Mouse (Mus musculus): ENCODE measurements at regions not wholly inside any gene's neighbourhood (a gene's known extent, or its start where the extent isn't known, plus 50 kb on each side); places are given as distances from the start of the nearest gene placed in this dataset.

DNA sequence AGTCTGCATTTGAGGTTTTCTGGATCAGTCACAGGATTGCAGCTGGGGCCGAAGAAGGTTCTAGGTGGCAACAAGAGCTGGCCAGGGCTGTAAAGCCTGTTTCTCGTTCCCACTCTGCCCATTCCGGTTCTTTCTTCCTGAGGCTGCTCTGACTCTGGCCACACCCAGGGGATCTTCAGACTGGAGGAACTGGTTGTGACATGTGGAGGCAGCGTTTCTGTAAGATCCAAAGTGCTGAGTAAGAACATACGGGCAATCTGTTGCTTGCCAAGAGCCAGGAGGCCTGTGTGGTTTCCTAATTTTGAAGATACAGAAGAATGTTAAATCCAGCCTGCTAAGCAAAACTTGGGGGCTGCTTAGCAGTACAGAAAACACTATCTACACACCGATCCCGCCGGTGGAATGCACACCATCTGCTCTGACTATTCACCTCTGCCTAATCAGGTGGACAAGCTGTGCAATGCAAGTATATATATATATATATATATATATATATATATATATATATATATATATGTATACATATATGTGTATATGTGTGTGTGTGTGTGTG is 99.3 kb upstream of the Bmp2k start:
- in situ Hi-C loops (cut with MboI, MseI), result no loop called here

DNA sequence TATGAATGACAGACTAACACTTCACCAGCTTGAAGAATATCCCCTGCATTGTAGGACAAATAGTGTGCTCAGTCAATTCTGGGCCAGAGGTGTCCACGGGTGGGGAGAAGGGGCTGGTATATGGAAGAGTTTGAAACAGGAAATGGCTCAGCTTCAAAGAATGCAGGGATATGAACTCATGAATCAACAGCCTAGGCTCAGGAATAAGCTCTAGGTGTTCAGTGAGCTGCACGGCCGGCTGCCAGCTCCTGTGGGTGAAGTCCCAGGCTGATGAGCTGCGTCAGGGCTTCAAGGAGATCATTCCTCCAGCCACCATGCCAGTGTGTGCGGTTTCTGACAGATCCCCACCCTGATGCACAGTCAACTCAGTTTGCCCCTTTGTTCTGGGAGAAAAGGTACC is 98.8 kb upstream of the Bmp2k start:
- in situ Hi-C loops (cut with MboI, MseI), result no loop called here

DNA sequence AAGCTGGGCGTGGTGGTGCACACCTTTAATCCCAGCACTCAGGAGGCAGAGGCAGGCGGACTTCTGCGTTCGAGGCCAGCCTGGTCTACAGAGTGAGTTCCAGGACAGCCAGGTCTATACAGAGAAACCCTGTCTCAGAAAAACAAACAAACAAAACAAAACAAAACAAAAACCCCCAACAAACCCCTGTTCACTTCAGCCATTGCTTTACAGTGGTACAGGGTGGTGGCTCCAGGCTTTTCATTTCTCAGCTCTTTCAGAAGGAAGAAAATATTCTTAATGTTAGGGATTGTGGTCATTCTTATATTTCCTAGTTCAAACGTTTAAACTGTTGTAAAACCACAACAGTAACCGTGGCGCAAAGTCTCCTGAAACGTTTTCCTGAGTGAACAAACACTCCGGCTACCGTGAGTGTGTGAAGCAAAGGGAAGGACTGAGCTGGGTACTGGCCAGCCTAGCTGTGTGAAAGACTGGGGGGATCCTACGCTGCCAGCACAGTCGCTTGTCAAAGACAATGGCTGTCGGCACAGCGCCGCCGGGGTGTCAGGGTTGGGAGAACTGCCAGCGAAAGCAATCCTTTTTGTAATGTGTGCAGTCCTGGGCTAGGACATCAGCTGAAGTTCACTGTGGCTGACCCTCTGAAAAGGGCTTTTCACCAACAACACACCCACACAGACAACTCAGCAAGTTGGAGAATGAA is 91.8 kb upstream of the Bmp2k start:
- in situ Hi-C loops (cut with MboI, MseI), result loop anchor here in 1 of 2 experiments (5.0 kb wide), 1 partner anchor 97 kb away; no protein-coding TSS in a partner anchor

DNA sequence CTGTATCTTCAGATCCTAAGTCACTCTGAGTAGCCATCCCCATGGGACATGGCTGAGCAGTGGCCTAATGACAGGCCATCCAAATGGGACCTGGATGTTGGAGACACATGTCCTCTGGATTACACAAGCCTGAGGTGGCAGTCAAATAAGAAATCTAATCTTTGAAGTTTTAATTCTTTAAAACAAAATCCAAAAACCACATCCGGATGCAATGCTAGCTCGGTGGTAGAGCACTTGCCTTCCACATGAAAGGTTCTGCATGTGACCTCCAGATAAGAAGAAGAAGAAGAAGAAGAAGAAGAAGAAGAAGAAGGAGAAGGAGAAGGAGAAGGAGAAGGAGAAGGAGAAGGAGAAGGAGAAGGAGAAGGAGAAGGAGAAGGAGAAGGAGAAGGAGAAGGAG is 89.1 kb upstream of the Bmp2k start:
- in situ Hi-C loops (cut with MboI, MseI), result loop anchor here in 1 of 2 experiments (5.0 kb wide), 1 partner anchor 94 kb away; no protein-coding TSS in a partner anchor

DNA sequence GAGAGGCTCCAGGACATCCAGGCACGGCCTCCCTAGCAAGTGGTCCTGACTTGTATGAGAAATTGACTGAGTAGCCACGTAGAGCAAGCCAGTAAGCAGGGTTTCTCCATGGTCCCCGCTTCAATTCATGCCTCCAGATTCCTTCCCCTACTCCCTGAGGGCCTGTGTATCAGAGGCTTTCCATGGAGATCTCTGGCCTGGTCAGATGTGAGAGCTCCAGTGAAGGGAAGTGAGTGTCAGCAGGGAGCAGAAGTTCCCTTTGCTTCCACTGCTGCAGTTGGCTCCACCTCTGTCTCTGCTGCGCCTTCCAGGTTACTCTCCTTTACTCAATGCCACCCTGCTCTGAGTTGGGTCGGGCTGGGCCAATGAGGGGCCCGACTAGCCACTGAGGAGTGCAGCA is 88.3 kb upstream of the Bmp2k start:
- in situ Hi-C loops (cut with MboI, MseI), result loop anchor here in 1 of 2 experiments (5.0 kb wide), 1 partner anchor 93 kb away; no protein-coding TSS in a partner anchor

DNA sequence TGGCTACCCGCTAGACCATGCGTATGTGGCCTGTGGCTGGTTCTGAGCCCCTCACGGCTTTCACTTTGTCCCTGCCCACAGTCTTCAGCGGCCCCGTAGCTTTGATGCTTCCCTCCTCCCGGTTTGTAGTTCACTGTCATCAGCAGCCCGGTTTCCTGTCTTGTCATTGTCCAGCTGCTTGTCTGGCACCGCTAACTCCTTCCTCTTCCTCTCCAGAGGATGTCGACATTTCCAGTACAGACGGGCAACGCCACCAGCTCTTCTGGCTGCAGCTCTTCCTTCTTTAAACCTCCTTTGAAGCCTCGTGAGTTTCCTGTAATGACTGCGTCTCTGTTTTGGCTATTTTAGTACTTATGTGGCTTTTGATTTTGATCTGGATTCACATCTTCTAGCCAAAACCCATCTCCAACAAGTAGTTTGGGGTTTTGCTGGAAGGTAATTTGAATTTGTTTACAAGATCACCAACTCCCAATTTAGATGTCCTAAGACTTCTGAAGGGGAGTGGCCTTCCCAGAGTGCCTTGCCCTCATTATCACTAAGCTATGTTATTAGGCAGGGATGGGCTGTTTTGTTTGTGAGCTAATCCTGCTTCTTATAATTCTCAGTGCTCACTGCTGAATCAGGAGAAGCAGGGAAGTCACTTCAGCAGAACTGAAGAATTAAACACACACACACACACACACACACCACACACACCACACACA is 85.8 kb upstream of the Bmp2k start:
- in situ Hi-C loops (cut with MboI, MseI), result loop anchor here (5.0 to 10.0 kb wide), 3 partner anchors 34 to 57 kb away; no protein-coding TSS in a partner anchor

DNA sequence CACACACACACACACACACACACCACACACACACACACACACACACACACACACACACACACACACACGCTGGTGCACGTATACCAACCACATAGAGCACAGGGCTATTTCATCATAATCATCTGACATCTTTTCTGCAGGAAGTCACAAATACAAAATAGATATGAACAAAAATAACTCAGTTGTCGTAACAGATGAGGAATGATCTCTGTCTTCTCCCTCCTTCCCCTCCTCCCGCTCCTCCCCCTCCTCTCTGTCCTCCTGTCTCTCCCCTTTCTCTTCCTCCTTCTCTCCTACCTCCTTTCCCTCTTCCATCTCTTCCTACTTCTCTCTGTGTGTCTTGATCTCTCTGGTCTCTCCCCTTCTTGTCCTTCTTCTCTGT is 85.2 kb upstream of the Bmp2k start:
- in situ Hi-C loops (cut with MboI, MseI), result loop anchor here (5.0 to 10.0 kb wide), 3 partner anchors 35 to 57 kb away; no protein-coding TSS in a partner anchor

DNA sequence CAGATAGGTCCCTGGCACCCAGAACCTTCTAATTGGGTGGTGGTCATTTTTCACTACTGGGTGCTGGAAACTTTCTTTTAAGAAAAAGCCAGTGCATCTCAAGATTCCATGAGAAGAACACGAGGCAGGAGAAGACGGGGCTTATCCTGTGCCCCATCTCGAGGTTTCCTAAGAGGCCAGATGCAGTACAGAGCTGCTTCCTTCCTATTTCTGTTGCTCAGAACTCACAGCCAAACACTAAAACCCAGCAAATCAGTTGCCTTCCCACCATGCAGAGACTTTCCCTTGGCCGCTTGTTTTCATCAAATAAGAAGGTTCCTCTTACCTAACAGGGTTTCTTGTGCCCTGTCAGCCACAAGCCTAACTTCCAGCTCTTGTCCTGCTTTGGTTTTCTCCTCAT is 84.7 kb upstream of the Bmp2k start:
- in situ Hi-C loops (cut with MboI, MseI), result loop anchor here (5.0 to 10.0 kb wide), 3 partner anchors 35 to 58 kb away; no protein-coding TSS in a partner anchor

DNA sequence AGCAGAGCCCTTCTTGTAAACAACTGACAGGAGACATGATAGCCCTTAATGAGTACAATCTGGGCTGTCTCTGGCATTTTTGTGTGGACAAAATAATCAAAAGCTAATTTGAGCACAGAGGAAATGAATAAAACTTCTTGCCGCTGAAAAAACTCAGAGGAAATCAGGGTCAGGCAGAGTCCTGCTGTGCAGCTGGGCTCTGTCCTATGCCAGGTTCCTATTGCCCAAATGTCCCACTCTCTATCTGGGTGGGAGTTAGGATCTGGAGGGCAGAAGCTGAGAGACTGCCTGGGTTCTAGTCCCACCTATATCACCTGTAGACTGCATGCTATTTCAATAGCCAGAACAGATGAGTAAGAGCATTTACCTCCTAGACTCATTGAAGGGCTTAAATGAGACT is 83.8 kb upstream of the Bmp2k start:
- in situ Hi-C loops (cut with MboI, MseI), result loop anchor here (5.0 to 10.0 kb wide), 3 partner anchors 36 to 59 kb away; no protein-coding TSS in a partner anchor

DNA sequence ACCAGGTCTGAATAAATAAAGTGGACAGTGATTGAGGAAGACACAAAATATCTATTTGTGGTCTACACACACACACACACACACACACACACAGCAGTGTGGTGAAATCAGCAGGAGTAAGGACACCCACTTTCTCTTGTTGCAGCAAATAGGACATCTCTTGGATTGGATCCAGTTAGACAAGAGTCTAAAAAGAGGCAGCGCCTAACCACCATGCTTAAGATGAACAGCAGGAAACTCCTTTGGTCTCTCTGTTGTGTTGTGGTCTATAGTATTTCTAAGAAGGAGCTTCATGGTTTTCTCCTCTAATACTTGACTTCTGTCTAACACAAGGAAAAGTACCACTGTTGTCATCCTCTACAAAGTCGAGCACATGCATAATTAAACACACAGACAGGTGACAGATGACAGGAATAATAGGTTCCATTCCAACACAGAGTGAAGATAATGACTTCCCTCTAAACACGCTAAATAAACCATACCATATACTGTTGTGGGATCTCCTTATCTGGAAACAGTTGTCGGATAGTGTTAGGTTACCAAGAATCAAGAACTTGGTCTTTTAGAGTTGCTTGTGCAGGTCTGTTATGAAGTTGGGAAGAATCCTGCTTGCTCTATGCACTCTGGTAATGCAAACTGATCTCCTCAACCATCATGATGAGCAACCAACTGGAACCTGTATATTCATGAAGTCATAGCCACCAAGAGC is 82.6 kb upstream of the Bmp2k start:
- in situ Hi-C loops (cut with MboI, MseI), result loop anchor here (5.0 to 10.0 kb wide), 6 partner anchors 38 to 142 kb away; no protein-coding TSS in a partner anchor

DNA sequence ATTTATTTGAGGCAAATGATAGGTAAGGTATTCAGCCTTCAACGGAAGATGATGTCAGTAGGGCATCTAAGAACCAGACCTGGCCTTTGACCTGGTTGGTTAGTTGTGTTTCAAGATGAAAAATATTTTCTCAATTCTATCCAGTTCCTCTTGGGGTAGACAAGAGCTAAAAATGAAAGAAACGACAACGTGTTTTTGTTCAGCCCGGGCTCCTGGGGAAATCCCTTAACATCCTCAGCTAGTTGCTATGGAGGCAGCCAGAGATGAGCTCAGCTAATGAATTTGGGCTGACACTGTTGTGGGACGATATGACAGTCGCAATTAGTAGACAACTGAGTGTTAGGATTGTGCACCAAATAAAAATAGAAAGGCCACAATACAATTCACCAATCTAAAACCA is 80.6 kb upstream of the Bmp2k start:
- in situ Hi-C loops (cut with MboI, MseI), result loop anchor here (5.0 to 10.0 kb wide), 4 partner anchors 62 to 140 kb away; no protein-coding TSS in a partner anchor

DNA sequence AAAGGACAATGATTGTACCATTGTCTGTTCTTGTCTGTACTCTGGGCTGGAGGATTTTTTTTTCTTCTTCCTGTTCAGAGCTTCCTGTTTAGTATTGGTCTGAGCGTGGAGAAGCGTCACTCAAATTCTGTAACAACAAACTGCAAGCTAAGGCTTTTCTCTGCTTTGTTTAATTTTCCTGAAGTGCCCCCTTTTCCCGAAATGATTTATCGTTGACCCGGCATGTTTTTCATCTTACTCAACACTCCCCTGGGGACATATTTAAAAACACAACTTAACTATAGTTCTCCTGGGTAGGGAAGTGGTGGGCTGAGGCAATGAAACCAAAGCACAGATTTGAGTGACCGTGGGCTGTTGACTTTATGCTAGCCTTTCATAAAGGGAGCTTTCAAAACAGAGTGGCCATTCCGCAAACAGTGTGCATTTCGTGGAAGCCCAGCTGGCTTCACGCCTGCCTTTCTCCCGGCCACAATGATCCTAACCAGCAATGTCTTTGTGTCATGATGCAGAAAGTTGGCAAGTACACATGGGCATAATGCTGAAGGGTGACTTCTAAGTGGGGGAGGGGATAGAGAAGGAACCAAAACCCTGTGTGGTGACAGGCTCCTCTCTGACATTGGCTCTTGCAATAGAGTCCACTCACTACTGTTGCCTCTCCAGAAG is 79.8 kb upstream of the Bmp2k start:
- in situ Hi-C loops (cut with MboI, MseI), result loop anchor here (5.0 to 10.0 kb wide), 4 partner anchors 63 to 140 kb away; no protein-coding TSS in a partner anchor

DNA sequence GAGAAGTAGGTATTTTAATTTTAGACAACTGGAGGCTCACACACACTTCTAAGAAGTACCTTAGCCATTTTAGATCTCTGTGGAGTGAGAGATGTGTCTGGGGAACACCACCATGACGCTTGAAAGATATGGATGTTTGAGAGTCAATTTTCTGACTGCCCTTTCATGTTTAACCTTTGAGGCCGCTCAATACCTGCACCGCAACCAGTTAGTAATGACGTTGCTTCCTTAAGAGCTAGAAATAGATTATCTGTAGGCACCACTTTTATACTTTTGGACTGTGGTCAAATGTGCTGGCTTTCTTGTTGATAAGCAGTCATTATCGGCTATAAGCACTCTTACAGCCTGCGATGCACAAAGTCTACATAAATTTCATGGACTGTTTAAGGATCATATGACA is 78.3 kb upstream of the Bmp2k start:
- in situ Hi-C loops (cut with MboI, MseI), result loop anchor here (5.0 to 10.0 kb wide), 4 partner anchors 64 to 138 kb away; no protein-coding TSS in a partner anchor

DNA sequence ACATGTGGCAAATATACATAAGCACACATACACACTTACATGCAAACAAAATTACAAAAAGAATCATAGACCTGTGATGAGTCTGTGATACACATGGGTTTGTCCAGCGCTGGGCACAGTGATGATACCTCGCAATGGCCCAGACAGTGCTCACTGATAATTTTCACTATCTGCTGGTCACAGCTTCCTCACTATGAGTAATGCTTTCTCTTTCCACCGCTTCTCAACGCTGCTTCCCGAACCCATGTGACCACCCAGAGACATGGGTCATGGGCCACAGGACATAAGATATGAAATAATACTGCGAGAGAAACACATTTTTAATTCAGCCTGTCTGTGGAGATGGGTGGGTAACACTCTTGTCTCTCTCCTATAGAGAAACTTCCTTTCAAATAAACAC is 76.5 kb upstream of the Bmp2k start:
- in situ Hi-C loops (cut with MboI, MseI), result no loop called here

DNA sequence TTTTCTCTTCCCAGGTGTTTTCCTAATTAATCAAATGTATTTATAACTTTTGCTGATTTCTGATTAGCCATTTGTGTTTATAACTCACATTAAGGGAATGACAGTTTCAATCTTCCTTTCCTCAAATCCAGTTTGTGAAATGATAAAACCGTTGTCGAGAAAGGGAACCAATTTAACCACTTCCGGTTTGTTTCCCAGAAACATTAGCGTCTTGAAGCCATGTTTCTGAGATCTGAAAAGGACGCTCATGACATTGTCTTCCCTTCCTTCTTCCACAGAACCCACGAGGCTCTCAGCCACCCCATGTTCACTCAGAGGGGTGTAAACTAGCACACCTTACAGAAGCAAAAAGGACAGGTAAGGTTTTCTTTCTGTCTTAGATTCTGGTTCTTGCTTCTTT is 76.0 kb upstream of the Bmp2k start:
- in situ Hi-C loops (cut with MboI, MseI), result no loop called here

DNA sequence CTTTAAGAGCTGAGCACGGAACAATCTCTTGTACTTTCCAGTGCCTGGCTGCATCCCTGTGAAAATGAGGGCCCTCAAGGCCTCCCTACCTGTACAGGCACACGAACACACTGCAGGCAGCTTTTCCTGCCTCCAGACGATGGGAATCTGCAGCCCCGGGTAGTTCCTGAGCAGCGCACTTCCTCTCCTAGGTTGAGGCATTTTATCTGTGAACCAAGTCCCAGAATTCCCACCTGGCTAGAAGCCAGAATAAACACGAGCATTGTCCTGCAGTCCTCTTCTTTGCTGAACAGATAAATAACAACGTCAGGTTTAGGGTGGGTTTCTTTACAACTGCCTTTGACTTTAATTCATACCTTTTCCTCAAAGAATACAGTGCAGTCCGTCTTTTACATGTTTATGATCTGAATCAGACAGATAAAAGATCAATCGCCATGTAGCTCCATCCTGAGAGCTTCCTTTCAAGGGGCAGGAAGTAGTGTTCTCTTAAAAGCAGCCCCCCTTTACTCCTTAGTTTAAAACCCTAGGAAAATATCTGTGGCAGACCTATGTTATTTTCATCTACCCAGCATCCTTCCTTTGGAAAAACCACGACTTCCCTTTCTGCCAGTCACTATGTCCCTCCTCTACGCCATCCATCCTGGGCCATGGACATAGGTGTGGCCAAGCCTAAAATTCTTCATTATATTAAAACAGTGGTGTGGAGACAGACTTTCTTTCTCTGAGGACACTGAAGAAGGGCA is 75.3 kb upstream of the Bmp2k start:
- in situ Hi-C loops (cut with MboI, MseI), result no loop called here

DNA sequence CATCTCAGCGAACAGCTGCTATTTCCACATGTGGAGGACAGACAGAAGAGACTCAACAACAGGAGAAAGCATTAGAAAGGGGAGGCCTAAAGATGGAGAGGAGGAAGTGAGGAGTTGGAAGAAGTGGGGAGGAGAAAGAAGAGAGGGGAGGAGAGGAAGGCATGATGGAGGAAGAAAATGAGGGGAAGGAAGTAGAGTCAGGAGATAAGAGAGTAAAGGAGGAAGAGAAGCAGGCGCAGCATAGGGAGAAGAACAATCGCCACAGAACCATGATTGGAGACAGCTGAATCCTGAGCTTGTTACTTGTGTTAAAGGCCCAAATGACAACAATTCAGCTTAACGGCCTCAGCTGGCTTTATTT is 74.8 kb upstream of the Bmp2k start:
- in situ Hi-C loops (cut with MboI, MseI), result no loop called here

DNA sequence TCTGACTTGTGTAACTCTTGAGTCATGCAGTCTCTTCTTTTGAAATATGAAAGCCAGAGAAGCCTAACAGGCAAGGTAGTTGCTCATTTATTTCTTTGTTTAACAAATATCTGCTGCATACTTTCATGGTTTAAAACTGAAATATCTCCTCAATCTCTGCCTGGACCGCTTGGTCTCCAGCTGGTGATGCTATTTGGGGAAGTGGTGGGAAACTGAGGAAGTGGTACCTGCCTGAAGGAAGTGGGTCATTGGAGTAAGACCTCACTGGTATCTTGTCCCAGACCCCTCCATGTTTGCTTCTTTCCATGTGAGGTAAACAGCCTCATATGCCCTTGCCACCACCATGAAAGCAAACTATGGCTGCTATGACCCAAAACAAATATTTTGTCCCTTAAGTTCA is 74.0 kb upstream of the Bmp2k start:
- in situ Hi-C loops (cut with MboI, MseI), result no loop called here

DNA sequence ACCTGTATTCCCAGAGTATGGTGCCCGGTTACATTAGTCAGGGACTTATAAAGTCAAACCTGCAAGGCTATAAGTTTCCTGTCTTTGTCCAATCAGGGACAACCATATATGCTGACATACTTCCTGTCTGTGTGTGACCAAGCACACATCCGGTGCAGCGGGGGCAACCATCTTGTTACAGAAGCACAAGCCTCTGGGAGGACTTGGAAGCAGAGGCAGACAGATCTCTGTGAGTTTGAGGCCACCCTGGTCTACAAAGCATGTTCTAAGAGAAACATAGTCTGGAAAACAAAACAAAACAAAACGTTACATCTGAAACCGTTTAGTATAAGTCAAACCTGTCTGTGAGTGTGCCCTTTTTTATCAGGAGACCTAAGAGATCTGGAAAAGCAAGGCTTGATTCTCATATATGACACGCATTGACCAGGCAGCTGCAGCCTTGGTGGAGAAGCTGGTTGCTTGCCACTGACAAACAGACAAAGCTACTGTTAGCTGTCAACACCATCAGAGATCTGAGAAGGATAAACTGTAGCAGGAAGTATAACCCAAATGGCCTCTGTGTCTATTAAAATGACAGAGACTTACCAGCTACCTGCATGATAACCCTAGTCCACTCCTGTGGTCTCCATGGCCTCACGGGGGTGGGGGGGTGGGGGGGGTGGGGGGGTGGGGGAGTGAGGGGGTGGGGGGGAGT is 72.6 kb upstream of the Bmp2k start:
- in situ Hi-C loops (cut with MboI, MseI), result loop anchor here in 1 of 2 experiments (25.0 kb wide), 1 partner anchor 1412 kb away; the partner anchor contains the start of gene Cfap299

DNA sequence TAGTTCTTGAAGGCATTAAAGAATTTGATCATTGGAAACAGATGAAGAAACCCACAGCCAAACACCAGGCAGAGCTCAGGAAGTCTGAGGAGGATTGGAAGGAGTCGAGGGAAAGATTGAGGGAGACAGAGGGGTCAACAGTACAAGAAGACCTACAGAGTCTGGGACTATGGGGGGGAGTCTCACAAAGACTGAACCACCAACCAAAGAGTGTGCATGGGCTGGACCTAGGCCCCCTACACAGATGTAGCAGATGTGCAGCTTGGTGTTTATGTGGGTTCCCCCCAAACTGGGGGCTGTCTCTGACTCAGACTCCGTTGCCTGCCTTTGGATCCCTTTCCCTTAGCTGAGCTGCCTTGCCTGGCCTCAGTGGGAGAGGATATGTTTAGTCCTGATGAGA is 71.5 kb upstream of the Bmp2k start:
- in situ Hi-C loops (cut with MboI, MseI), result loop anchor here in 1 of 2 experiments (25.0 kb wide), 1 partner anchor 1411 kb away; the partner anchor contains the start of gene Cfap299

Data from T-helper 17 cell (primary cell).